Mouse (Mus musculus): ENCODE measurements at regions not wholly inside any gene's neighbourhood (a gene's known extent, or its start where the extent isn't known, plus 50 kb on each side); places are given as distances from the start of the nearest gene placed in this dataset.

GRCm38 (mm10) chr14:25312135-25312534 is 146.8 kb upstream of the Zmiz1 start:
- DNase-seq (ENCODE audit: low read depth), result peak; percentile 79
- TF ChIP-seq POLR2A (IDR thresholded peaks at IDR 0.05; ENCODE audit: borderline replicate concordance, extremely low read depth, insufficient read depth, insufficient read length, poor library complexity, severe bottlenecking) (no peak), CTCF (IDR thresholded peaks at IDR 0.05; ENCODE audit: borderline replicate concordance, extremely low read depth, insufficient read depth, insufficient read length) (peak; percentile 28; the same call in 1 of the 2 replicates)

GRCm38 (mm10) chr14:25312814-25313426 is 146.1 kb upstream of the Zmiz1 start:
- no peak for TF ChIP-seq CTCF (IDR thresholded peaks at IDR 0.05; ENCODE audit: borderline replicate concordance, extremely low read depth, insufficient read depth, insufficient read length)
- TF ChIP-seq POLR2A (IDR thresholded peaks at IDR 0.05; ENCODE audit: borderline replicate concordance, extremely low read depth, insufficient read depth, insufficient read length, poor library complexity, severe bottlenecking), result no peak
- DNase-seq (ENCODE audit: low read depth), result no peak

- DNase-seq (ENCODE audit: low read depth), result no peak
- TF ChIP-seq POLR2A (IDR thresholded peaks at IDR 0.05; ENCODE audit: borderline replicate concordance, extremely low read depth, insufficient read depth, insufficient read length, poor library complexity, severe bottlenecking) (no peak), CTCF (IDR thresholded peaks at IDR 0.05; ENCODE audit: borderline replicate concordance, extremely low read depth, insufficient read depth, insufficient read length) (no peak)
Measured at GRCm38 (mm10) chr14:25313693-25314240, 145.2 kb upstream of the Zmiz1 start.

- TF ChIP-seq POLR2A (IDR thresholded peaks at IDR 0.05; ENCODE audit: borderline replicate concordance, extremely low read depth, insufficient read depth, insufficient read length, poor library complexity, severe bottlenecking) (no peak), CTCF (IDR thresholded peaks at IDR 0.05; ENCODE audit: borderline replicate concordance, extremely low read depth, insufficient read depth, insufficient read length) (no peak)
- DNase-seq (ENCODE audit: low read depth), result no peak
Measured at GRCm38 (mm10) chr14:25316491-25316890, 142.5 kb upstream of the Zmiz1 start.

- DNase-seq (ENCODE audit: low read depth), result peak; percentile 98
- no peak for TF ChIP-seq POLR2A (IDR thresholded peaks at IDR 0.05; ENCODE audit: borderline replicate concordance, extremely low read depth, insufficient read depth, insufficient read length, poor library complexity, severe bottlenecking)
- no peak for TF ChIP-seq CTCF (IDR thresholded peaks at IDR 0.05; ENCODE audit: borderline replicate concordance, extremely low read depth, insufficient read depth, insufficient read length)
Measured at GRCm38 (mm10) chr14:25317680-25318471, 141.1 kb upstream of the Zmiz1 start.

- peak; percentile 64 for DNase-seq (ENCODE audit: low read depth)
Measured at GRCm38 (mm10) chr14:25318909-25319308, 140.1 kb upstream of the Zmiz1 start.

GRCm38 (mm10) chr14:25320141-25320540 is 138.8 kb upstream of the Zmiz1 start:
- no peak for TF ChIP-seq POLR2A (IDR thresholded peaks at IDR 0.05; ENCODE audit: borderline replicate concordance, extremely low read depth, insufficient read depth, insufficient read length, poor library complexity, severe bottlenecking)
- peak; percentile 84 for DNase-seq (ENCODE audit: low read depth)

More at GRCm38 (mm10) chr14:25318909-25319308, 140.1 kb upstream of the Zmiz1 start:
- TF ChIP-seq POLR2A (IDR thresholded peaks at IDR 0.05; ENCODE audit: borderline replicate concordance, extremely low read depth, insufficient read depth, insufficient read length, poor library complexity, severe bottlenecking) (no peak), CTCF (IDR thresholded peaks at IDR 0.05; ENCODE audit: borderline replicate concordance, extremely low read depth, insufficient read depth, insufficient read length) (no peak)

- no peak for TF ChIP-seq POLR2A (IDR thresholded peaks at IDR 0.05; ENCODE audit: borderline replicate concordance, extremely low read depth, insufficient read depth, insufficient read length, poor library complexity, severe bottlenecking)
- no peak for TF ChIP-seq CTCF (IDR thresholded peaks at IDR 0.05; ENCODE audit: borderline replicate concordance, extremely low read depth, insufficient read depth, insufficient read length)
- DNase-seq (ENCODE audit: low read depth), result peak; percentile 70
Measured at GRCm38 (mm10) chr14:25323542-25324484, 135.2 kb upstream of the Zmiz1 start.

- TF ChIP-seq POLR2A (IDR thresholded peaks at IDR 0.05; ENCODE audit: borderline replicate concordance, extremely low read depth, insufficient read depth, insufficient read length, poor library complexity, severe bottlenecking) (no peak), CTCF (IDR thresholded peaks at IDR 0.05; ENCODE audit: borderline replicate concordance, extremely low read depth, insufficient read depth, insufficient read length) (no peak)
- DNase-seq (ENCODE audit: low read depth), result no peak
Measured at GRCm38 (mm10) chr14:25325887-25326286, 133.1 kb upstream of the Zmiz1 start.

- no peak for DNase-seq (ENCODE audit: low read depth)
- TF ChIP-seq POLR2A (IDR thresholded peaks at IDR 0.05; ENCODE audit: borderline replicate concordance, extremely low read depth, insufficient read depth, insufficient read length, poor library complexity, severe bottlenecking) (no peak), CTCF (IDR thresholded peaks at IDR 0.05; ENCODE audit: borderline replicate concordance, extremely low read depth, insufficient read depth, insufficient read length) (no peak)
Measured at GRCm38 (mm10) chr14:25328230-25328629, 130.8 kb upstream of the Zmiz1 start.

- DNase-seq (ENCODE audit: low read depth), result no peak
- TF ChIP-seq CTCF (IDR thresholded peaks at IDR 0.05; ENCODE audit: borderline replicate concordance, extremely low read depth, insufficient read depth, insufficient read length) (no peak), POLR2A (IDR thresholded peaks at IDR 0.05; ENCODE audit: borderline replicate concordance, extremely low read depth, insufficient read depth, insufficient read length, poor library complexity, severe bottlenecking) (no peak)
Measured at GRCm38 (mm10) chr14:25334186-25334585, 124.8 kb upstream of the Zmiz1 start.

Data from brain, embryonic 14.5 days (tissue).